24 mouse cellular contexts compared by ENCODE assay signal in the genomic region with DNA sequence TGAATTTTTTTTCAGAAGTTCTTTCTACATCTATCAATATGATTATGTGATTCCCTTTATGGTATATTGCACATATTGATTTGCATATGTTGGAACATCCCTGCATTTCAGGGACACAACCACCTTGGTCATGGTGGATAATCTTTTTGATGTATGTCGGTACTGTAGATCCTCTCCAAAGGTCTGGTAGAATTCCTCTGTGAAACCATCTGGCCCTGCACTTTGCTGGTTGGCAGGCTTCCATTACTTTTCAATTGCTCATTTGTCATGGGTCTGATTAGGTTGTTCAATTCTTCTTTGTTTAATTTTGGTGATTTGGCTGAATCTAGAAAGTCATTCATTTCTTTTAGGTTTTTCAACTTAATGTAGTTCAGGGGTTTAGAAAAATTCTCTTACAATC.
DNase-seq lines count a peak whose midpoint lies in the region; ATAC-seq lines count a peak whose summit lies in the region.
"Had no signal": no experiment of that assay in that cellular context is flagged by ENCODE, and none has a peak within 500 bp of the region (broad histone marks: within the 10 kb centered on the region; RNA-seq: fewer than 3 reads in every experiment).

No protein-coding gene starts in this region.

- no peaks in the 10 kb centered on the region for H3K36me3 ChIP-seq in intestine, embryonic 16.5 days (ENCODE audit: control insufficient read depth, insufficient read depth, low read length)
- H3K36me3 ChIP-seq: heart, embryonic 13.5 days; limb, embryonic 13.5 days; midbrain, embryonic 12.5 days; neural tube, embryonic 15.5 days; stomach, embryonic 15.5 days had no signal

- 76% methylated on average over 1 of the region's 1 CpGs for WGBS in intestine, embryonic 16.5 days

- peak; percentile 11 for DNase-seq in adrenal gland, postnatal 10 days
- DNase-seq in adrenal gland, adult 2 months: no peak
- peak; percentile 42 for DNase-seq in left cerebral cortex, postnatal 4 days
- DNase-seq in left cerebral cortex, postnatal 14 days (ENCODE audit: low spot score in 2 of 2): no peak
- DNase-seq in cerebellum, adult 11 months: peak; percentile 28
- peak; percentile 85 to 87 for DNase-seq in cerebellum, postnatal 10 days
- no peak for DNase-seq in right cerebral cortex, postnatal 10 days (ENCODE audit: low spot score in 2 of 2)
- DNase-seq: adrenal gland, postnatal 36 days; gastrocnemius, postnatal 10 days; heart, adult 11 months; heart, postnatal 36 days; kidney, adult 8-10 months; kidney, postnatal 36 days; layer of hippocampus, adult 9-11 months; thymus, adult 18-20 months; thymus, postnatal 4 days had no signal

- H3K9me3 ChIP-seq in intestine, embryonic 16.5 days (ENCODE audit: control insufficient read depth, low read length): no peaks in the 10 kb centered on the region
- H3K9me3 ChIP-seq: heart, embryonic 13.5 days; limb, embryonic 13.5 days; midbrain, embryonic 12.5 days; neural tube, embryonic 15.5 days; stomach, embryonic 15.5 days had no signal

- no peaks in the 10 kb centered on the region for H3K4me1 ChIP-seq in intestine, embryonic 16.5 days (ENCODE audit: control insufficient read depth, insufficient read depth, low read length)
- H3K4me1 ChIP-seq: heart, embryonic 13.5 days; limb, embryonic 13.5 days; midbrain, embryonic 12.5 days; neural tube, embryonic 15.5 days; stomach, embryonic 15.5 days had no signal

- intact Hi-C loops in left cerebral cortex, postnatal 4 days (cut with DNase I): no loop called here
- intact Hi-C loops in left cerebral cortex, postnatal 14 days (cut with DNase I): no loop called here

- no peak overlapping the region for H3K4me3 ChIP-seq in intestine, embryonic 16.5 days (ENCODE audit: low read length)
- H3K4me3 ChIP-seq: heart, embryonic 13.5 days; limb, embryonic 13.5 days; midbrain, embryonic 12.5 days; myocyte; neural tube, embryonic 15.5 days; stomach, embryonic 15.5 days had no signal

- no peak overlapping the region for H3K27ac ChIP-seq in intestine, embryonic 16.5 days (ENCODE audit: low read length)
- H3K27ac ChIP-seq: heart, embryonic 13.5 days; limb, embryonic 13.5 days; liver, embryonic 14.5 days; midbrain, embryonic 12.5 days; neural tube, embryonic 15.5 days; stomach, embryonic 15.5 days had no signal

- no peak for ATAC-seq in intestine, embryonic 16.5 days

- no peak overlapping the region for H3K4me2 ChIP-seq in intestine, embryonic 16.5 days (ENCODE audit: low read depth, low read length)
- H3K4me2 ChIP-seq: heart, embryonic 13.5 days; limb, embryonic 13.5 days; midbrain, embryonic 12.5 days; neural tube, embryonic 15.5 days; stomach, embryonic 15.5 days had no signal

- H3K9ac ChIP-seq in intestine, embryonic 16.5 days (ENCODE audit: low read depth, low read length): no peak overlapping the region
- H3K9ac ChIP-seq: heart, embryonic 13.5 days; limb, embryonic 13.5 days; liver, embryonic 14.5 days; midbrain, embryonic 12.5 days; neural tube, embryonic 15.5 days; stomach, embryonic 15.5 days had no signal

- H3K27me3 ChIP-seq in intestine, embryonic 16.5 days (replicated peaks; ENCODE audit: control insufficient read depth, insufficient read depth, low read length): no peaks in the 10 kb centered on the region
- H3K27me3 ChIP-seq: heart, embryonic 13.5 days; limb, embryonic 13.5 days; midbrain, embryonic 12.5 days; neural tube, embryonic 15.5 days; stomach, embryonic 15.5 days had no signal

Comparison
In these comparisons a context has a peak if more than half of its experiments do, and no peak if none do; other contexts are left out.
1. DNase-seq: peak in adrenal gland, postnatal 10 days (single experiment), left cerebral cortex, postnatal 4 days (single experiment), cerebellum, adult 11 months (single experiment) and cerebellum, postnatal 10 days (2 of 2); none in adrenal gland, adult 2 months (single experiment), left cerebral cortex, postnatal 14 days (0 of 2) and right cerebral cortex, postnatal 10 days (0 of 2).